Mouse (Mus musculus) hindbrain, embryonic 12.5 days (tissue): ENCODE results near the gene Arnt2. TPM values are rescaled to one million over a fixed set of nuclear protein-coding genes. Genes with fewer than 3 reads are reported as not detected.

Experiments used
- ATAC-seq: fragments of 200-750 bp; cut with Nextera tagmentation; 2 replicates; pipeline ENCODE4 v1.8.0; 2017; ENCODE audit warnings: moderate TSS enrichment; ENCODE audit not compliant: low FRiP score
- H3K27ac ChIP-seq: fragments of 300-500 bp; sonication (generic); 2 replicates; pipeline ENCODE4 v1.5.1; 2016; ENCODE audit warnings: mild to moderate bottlenecking
- H3K27me3 ChIP-seq: fragments of 300-500 bp; sonication (generic); 2 replicates; pipeline ENCODE4 v1.6.1; 2016; ENCODE audit warnings: mild to moderate bottlenecking
- H3K36me3 ChIP-seq: fragments of 300-500 bp; sonication (generic); 2 replicates; pipeline ENCODE4 v1.6.1; 2016; ENCODE audit warnings: mild to moderate bottlenecking
- H3K4me1 ChIP-seq: fragments of 300-500 bp; sonication (generic); 2 replicates; pipeline ENCODE4 v1.6.1; 2016
- H3K4me2 ChIP-seq: fragments of 300-500 bp; sonication (generic); replicated peaks from 2 replicates; pipeline ENCODE4 v1.6.1; 2016; ENCODE audit warnings: mild to moderate bottlenecking
- H3K4me3 ChIP-seq: fragments of 300-500 bp; sonication (generic); 2 replicates; pipeline ENCODE4 v1.5.1; 2016; ENCODE audit warnings: mild to moderate bottlenecking
- H3K9ac ChIP-seq: fragments of 300-500 bp; sonication (generic); 2 replicates; pipeline ENCODE4 v1.6.1; 2016; ENCODE audit warnings: mild to moderate bottlenecking, moderate library complexity
- H3K9me3 ChIP-seq: fragments of 300-500 bp; sonication (generic); replicated peaks from 2 replicates; pipeline ENCODE4 v1.6.1; 2016; ENCODE audit warnings: mild to moderate bottlenecking
- WGBS: fragments of 180-500 bp; shearing (Covaris S2); methylation state at CpG from one replicate; pipeline ENCODE4 v1.1.7; 2016; 5-methylcytosine and 5-hydroxymethylcytosine counted together
- polyA plus RNA-seq: library from polyadenylated mRNA; unstranded; fragments of >200 nt; fragmentation: Nextera tagmentation; extraction: Ambion mirVana; gene quantifications from 2 replicates; pipeline ENCODE4 v1.2.1, GENCODE M21; 2016

Gene Arnt2
- polyA plus RNA-seq, 1 experiment from 2014 or later = 57.6 TPM

- no peak overlapping the region for H3K4me2 ChIP-seq
- no peaks in the 10 kb centered on the region for H3K9me3 ChIP-seq
- no peak overlapping the region for H3K9ac ChIP-seq
- H3K27ac ChIP-seq = no peak overlapping the region
- ATAC-seq = no peak
- H3K4me1 ChIP-seq = no peaks in the 10 kb centered on the region
- no peak overlapping the region for H3K4me3 ChIP-seq
- 0 out of 2 replicates have a peak, but pooled peaks cover 5% of the 10 kb centered on the region for H3K27me3 ChIP-seq
- WGBS = 78% methylated on average over 6 of the region's 6 CpGs
- H3K36me3 ChIP-seq = no peaks in the 10 kb centered on the region
Measured at GRCm38 (mm10) chr7:84197208-84197860, 212.6 kb downstream of the Arnt2 start.

Other genes starting within 250 kb of the Arnt2 start
- 0.39 and 0.53 TPM in 2 replicates for gene Gm2115, start 118.8 kb upstream of the Arnt2 start, polyA plus RNA-seq
- 3.8 and 4.3 TPM in 2 replicates for gene Fah, start 196.5 kb upstream of the Arnt2 start, polyA plus RNA-seq